Mouse (Mus musculus) thymus, postnatal 0 days (tissue): ENCODE data around the gene Rpusd3. TPM values are rescaled to one million over a fixed set of nuclear protein-coding genes. Genes with fewer than 3 reads are reported as not detected.
A peak's percentile ranks its signal among the peaks of the same experiment; 100 is the strongest.

Source experiments
- DNase-seq: peaks from one replicate; pipeline ENCODE4 v3.0.0-alpha.2; 2015; ENCODE audit warnings: low spot score
- microRNA-seq: library from miRNA; unstranded; fragments of <30 nt; microRNA quantifications from one replicate; pipeline ENCODE4, GENCODE M21; 2016; ENCODE audit warnings: borderline number of aligned reads
- polyA plus RNA-seq: library from polyadenylated mRNA; unstranded; fragments of >200 nt; fragmentation: Nextera tagmentation; extraction: Ambion mirVana; gene quantifications from 2 replicates; pipeline ENCODE4 v1.2.1, GENCODE M21; 2015

Gene Rpusd3
- polyA plus RNA-seq, 1 experiment from 2014 or later, result 25.3 TPM

DNA sequence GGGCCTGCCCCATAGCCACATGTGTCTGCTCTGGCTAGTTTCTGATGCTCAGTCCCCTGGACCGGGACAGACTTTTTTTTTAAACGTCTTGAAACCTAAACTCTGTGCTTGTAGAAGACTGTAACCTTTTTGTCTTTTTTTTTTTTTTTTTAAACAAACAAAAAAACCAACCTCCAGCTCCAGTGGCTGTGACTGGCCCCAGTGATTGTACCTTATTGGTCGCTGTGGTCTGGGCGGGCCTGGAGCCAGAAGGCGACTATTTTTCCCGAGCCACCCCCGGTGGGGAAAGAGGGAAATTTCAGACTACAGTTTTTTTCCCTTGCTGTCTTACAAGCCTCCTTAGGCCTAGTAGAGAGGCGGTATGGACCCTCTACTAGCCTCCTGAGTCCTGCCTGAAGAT lies 30.2 kb downstream of the Rpusd3 start, which contains the start of gene Ttll3:
Ttll3 (plus strand) TSS at position 301 of the 400 bp plus-strand sequence.
- no peak for DNase-seq

DNA sequence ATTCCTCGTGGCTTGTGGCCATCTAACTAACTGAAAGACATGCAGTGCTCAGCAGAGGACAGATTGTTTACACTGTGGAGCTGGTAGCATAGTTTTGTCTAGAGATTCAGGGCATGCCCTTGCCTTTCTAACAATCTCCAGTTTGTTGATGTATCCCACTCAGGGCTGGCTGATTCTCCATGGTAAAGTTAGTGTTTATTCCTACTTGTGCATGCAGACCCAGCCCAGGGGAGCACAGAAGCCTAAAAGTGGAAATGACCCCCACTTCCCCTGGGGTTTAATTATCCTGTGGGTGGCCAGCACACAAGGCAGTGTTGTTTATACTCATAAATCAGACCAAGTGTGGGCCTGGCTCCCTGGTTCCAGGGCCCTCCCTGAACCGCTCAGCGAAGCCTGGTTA lies 33.1 kb downstream of the Rpusd3 start:
- DNase-seq, result no peak

DNA sequence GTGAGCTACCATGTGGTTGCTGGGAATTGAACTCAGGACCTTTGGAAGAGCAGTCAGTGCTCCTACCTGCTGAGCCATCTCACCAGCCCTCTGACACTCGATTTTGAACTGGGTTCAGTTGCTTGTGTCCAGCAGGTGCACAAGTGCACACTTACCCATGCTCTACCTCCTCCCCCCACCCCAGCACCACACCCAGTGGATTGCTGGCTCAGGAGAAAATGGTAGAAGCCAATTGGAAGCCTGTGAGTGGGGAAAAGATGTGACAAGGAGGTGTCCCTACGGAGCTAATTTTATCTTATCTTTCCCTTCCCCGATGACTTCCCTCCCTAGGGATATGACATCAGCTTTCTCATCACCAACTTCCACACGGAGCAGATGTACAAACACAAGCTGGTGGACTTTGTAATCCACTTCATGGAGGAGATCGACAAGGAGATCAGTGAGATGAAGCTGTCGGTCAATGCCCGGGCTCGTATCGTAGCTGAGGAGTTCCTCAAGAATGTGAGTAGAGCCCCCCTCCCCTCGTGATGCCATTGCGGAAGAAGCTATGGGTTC lies 33.9 kb downstream of the Rpusd3 start:
- no peak for DNase-seq

DNA sequence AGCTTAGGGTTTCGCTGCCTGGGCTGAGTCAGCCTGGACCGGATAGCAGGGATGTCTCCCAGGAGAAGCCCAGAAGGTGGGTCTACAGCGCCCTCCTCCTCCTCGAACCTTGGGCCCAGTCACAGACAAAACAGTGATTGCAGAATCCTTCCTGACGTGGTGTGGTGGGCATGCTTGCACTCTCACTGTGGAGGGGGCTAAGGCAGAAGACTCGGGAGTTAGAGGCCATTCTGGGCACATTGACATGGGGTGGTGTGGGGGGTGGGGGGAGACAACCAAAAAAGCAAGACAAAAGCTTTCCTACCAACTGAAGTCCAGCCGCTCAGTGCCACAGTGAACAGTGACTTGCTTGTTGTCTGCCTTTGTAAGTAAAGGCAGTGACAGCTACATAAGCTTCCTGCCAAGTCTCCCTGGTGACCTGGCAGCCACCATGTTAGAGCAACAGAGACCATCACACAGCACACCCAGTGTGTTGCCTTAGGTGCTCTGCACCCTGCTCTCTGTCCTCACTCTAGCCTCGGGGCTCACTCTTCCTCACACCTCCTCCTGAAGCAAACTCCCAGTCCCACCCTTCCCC lies 34.7 kb downstream of the Rpusd3 start:
- no peak for DNase-seq

DNA sequence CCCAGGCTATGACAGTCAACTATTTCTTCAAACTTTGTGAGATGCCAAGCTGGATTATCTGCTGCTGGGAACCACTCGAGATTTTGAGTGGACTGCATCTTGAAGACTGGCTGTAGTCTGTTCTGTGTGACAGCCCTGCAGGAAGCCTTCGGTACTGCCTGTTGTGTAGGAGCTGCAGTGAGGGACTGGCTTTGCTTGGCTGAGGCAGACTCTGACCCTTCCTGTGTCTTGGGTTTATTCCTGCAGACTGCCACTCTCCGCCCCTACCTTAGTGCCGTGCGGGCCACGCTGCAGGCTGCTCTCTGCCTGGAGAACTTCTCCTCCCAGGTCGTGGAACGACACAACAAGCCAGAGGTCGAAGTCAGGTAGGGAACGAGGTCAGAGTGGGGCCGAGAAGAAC lies 38.7 kb downstream of the Rpusd3 start:
- no peak for DNase-seq

DNA sequence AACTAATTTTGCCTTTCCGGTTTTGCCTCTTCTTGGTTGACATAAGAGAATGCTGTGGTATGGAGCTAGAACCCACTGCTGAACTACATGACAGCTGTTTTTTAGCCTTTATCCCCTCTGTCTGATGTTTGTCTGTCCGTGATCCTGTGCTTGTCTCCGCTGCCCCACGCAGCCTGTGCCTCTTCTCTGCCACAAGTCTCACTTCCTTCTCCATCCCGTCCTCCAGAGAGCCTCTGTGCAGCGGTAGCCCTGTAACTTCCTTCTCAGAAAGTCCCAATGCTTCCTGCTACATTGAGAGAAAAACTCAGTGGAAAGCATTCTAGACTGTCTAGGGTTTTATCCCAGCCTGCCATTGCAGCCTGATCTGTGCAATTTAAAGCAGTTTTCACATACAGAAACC lies 39.9 kb downstream of the Rpusd3 start:
- no peak for DNase-seq

DNA sequence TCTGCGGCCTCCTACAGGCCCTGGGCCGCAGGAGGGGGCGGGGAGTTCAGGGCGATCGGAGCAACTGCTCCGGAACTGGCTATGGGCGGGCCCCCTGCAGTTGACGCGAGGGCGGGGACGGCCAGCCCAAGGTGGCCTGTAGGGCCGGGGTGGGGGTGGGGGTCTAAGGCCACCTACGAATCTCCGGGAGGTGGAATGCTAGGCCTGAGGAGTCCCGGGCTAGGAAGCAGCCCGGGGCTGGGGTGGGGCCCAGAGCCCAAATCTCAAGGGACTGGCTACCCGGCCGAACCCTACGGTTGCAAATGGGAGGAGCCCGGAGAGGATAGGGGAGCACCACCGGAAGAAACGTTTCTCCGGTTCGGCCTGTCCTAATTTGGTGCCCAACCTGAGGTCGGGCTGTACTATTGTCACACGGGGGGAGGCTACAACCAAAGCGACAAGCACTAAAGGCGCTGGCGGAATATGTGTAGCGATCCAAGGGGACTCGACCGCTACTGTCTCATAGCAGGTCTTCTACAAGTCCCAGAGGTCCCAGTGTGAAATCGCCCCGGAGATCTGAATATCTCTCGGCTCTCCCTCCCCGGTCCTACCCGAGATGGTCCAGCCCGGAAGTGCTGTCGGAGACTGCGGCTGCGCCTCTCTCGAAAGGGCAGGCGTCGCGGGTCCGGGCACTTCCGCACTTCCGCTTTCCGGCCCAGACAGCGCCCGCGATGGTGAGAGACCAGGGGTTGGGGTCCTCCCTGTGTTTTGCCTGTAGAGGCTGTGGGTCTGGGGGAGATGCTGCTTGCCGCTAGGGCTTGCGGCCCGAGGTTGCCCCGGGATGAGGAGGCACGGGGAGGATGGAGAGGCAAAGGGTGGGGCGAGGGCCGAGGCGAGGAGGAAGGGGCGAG lies 41.4 kb downstream of the Rpusd3 start, which contains the start of the genes Tada3 and Arpc4:
Tada3 (minus strand) TSS at position 388 of the 890 bp plus-strand sequence.
Arpc4 (plus strand) TSS at position 620 of the 890 bp plus-strand sequence.
- DNase-seq, result peak; percentile 92

DNA sequence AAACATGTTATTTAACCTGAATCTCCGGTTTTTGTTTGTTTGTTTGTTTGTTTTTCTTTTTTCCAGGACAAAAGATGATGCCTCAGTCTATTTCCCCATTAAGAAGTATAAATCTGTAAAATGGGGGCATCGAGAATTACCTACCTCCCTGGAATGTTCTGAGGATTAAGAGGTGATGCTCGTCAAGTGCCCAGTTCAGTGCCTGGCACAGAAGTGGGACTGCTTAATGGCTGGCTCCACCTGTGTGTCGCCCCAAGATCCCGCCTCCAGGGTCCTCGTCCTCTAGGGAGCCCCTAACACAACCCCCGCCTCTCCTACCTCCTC lies 42.0 kb downstream of the Rpusd3 start:
- DNase-seq, result no peak

DNA sequence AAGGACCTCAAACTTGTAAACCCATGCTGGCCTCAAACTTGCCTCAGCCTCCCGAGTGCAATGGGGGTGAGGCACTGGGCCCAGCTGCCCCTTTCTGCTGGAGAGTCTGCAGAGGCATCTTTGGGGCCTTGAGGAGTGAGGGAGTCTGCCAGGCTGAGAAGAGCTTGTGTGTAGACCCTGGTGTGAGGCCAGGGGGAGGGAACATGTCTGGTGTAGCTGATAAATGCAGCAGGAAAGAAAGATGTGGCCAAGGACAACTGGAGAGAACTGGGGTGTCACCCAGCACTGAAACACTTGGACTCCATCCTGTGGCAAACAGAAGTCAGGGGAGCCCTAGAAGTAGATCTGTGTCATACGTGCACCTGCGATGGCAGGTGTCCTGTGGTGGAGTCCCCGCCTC lies 45.6 kb downstream of the Rpusd3 start:
- DNase-seq, result peak; percentile 18

DNA sequence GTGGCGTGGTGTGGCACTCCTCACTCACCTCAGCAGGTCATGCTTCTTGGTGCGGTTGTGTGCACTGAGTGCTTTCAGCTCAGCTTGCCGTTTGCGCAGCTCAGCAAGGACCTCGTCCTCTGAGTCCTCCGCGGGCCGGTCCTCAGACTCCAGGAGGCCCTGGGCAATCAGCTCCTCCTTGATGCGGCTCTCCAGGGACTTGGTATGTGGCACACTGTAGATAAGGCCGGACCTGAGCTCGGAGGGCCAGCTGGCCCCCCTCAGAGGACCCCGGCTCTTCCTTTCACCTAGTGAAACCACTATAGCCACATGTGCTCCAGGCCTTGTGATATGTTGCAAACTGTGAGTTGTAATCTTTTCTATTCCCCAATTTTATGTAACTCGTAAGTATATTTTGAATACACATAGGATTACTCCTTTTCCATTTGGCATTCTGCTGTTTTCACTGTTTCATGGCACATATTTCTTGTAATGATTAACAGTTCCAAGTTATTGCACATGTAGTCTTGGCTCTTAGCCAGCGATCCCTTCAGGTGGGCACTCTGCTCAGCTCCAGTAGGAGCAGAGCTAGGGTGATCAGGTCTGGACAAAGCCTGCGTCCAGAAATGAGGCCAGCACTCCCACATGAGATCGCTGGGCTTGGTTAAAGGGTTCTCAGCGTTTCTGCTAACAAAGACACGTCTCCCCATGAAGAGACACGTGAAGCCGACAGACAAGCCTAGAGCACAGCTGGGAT lies 48.8 kb downstream of the Rpusd3 start:
- no peak for DNase-seq

DNA sequence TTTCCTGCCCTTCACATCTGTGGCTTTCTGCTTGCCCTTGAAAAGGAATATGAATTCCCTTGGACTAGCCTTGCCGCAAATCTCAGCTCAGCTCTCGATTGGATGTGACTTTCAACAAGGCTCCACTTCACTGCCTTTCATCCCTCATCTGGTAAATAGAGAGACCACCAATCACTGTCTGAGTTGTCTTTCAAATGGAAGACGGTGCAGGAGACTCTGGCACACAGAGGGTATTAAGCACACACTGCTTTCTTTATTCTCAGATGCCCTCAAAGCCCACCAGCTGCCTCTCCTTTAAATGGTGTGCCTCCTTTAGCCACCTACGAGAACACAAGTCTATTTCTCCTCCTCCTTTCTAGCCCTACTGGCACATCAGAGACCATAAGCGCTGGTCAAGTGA lies 50.6 kb downstream of the Rpusd3 start:
- DNase-seq, result no peak

DNA sequence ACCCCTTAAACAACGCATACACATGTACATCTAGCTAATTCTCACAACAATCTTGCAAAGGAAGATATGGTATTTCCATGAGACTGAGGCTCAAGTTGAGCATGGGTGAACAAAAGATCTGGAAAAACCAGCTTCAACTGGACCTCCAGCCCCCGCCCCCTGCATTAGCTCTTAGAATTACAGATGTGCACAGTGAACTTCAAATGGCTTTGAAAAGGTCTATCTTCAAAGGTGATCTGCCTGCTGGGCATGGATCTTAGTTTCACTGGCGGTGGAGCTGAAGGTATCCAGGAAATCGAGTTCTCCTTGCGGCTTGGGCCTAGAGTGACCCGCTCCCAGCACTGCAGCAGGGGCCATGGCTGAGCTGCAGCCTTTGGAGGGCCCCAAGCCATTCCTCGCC lies 51.0 kb downstream of the Rpusd3 start:
- DNase-seq, result no peak

DNA sequence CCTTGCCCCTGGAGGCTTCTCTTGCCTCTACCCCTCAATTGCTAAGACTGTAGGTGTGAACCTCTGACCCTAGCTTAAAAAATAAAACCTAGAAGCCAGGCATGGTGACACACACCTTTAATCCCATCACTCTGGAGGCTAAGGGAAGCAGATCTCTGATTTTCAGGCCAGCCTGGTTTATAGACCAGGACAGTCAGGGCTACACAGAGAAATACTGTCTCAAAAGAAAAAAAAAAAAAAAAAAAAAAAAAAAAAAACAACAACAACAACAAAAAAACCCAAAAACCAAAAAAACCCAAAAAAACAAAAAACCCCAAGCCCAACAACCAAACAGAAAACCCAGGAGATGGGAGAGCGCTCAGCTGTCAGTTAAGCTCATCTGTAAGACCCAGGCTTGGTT lies 51.6 kb downstream of the Rpusd3 start:
- no peak for DNase-seq

DNA sequence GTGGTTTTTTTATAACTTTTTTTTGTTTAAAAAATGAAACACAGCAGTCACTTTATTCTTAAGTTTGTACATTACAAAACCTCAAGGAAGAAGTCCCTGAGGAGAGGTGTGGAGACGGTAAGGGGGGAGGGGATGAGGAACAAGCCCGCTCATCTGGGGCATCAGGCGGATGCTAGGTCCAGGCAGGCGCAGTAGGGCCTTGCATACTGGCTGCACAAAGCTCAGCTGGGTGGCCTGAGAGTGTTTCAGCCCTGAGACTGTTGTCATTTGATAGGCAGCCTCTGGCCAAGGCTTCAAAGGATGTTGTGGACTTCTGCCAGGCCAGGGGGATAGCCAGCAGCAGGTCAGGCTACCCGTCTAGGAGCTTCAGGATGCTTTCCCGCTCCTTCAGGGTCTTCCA lies 52.5 kb downstream of the Rpusd3 start:
- DNase-seq, result no peak

Small RNA genes within 50 kb of the gene (microRNA-seq; reads per million reads assigned to microRNA genes)
- gene Gm24387, result not detected

Other genes starting within 250 kb of the Rpusd3 start
- gene Lhfpl4, start 224.0 kb downstream of the Rpusd3 start, polyA plus RNA-seq, result 0.27 and 0.66 TPM in 2 replicates
- gene Mtmr14, start 181.5 kb downstream of the Rpusd3 start, polyA plus RNA-seq, result 37.5 and 37.7 TPM in 2 replicates
- 0.14 and 0.48 TPM in 2 replicates for gene Cpne9, start 137.0 kb downstream of the Rpusd3 start, polyA plus RNA-seq
- 19.8 and 20.5 TPM in 2 replicates for gene Brpf1, start 112.2 kb downstream of the Rpusd3 start, polyA plus RNA-seq
- 14.1 and 14.3 TPM in 2 replicates for gene Ogg1, start 92.4 kb downstream of the Rpusd3 start, polyA plus RNA-seq
- 10.9 and 12.7 TPM in 2 replicates for gene Camk1, start 75.4 kb downstream of the Rpusd3 start, polyA plus RNA-seq
- gene Tada3, start 41.5 kb downstream of the Rpusd3 start, polyA plus RNA-seq, result 37.5 and 39.5 TPM in 2 replicates
- 528 and 562 TPM in 2 replicates for gene Arpc4, start 41.2 kb downstream of the Rpusd3 start, polyA plus RNA-seq
- 4.6 and 7.2 TPM in 2 replicates for gene Ttll3, start 30.1 kb downstream of the Rpusd3 start, polyA plus RNA-seq
- gene Cidec, start 16.4 kb upstream of the Rpusd3 start, polyA plus RNA-seq, result 0.37 and 1.5 TPM in 2 replicates
- gene Jagn1, start 23.2 kb upstream of the Rpusd3 start, polyA plus RNA-seq, result 69.1 and 70.6 TPM in 2 replicates
- gene Il17re, start 39.1 kb upstream of the Rpusd3 start, polyA plus RNA-seq, result 6.0 and 7.9 TPM in 2 replicates
- gene Il17rc, start 52.1 kb upstream of the Rpusd3 start, polyA plus RNA-seq, result 5.0 and 6.5 TPM in 2 replicates
- 9.5 and 10.3 TPM in 2 replicates for gene Creld1, start 64.0 kb upstream of the Rpusd3 start, polyA plus RNA-seq
- gene Prrt3, start 82.6 kb upstream of the Rpusd3 start, polyA plus RNA-seq, result 0.17 TPM in 2 replicates
- gene Emc3, start 112.3 kb upstream of the Rpusd3 start, polyA plus RNA-seq, result 92.3 and 94.4 TPM in 2 replicates
- 10.2 and 11.2 TPM in 2 replicates for gene Fancd2, start 112.3 kb upstream of the Rpusd3 start, polyA plus RNA-seq
- 0.25 TPM in 1 of 2 replicates, not detected in the other for gene Fancd2os, start 181.4 kb upstream of the Rpusd3 start, polyA plus RNA-seq
- gene Brk1, start 185.4 kb upstream of the Rpusd3 start, polyA plus RNA-seq, result 267 and 274 TPM in 2 replicates
- 30.7 and 33.1 TPM in 2 replicates for gene Vhl, start 204.6 kb upstream of the Rpusd3 start, polyA plus RNA-seq
- 2.2 and 2.7 TPM in 2 replicates for gene Irak2, start 219.1 kb upstream of the Rpusd3 start, polyA plus RNA-seq